Mouse (Mus musculus): Measurements from ENCODE around the gene Adh4. TPM values are rescaled to one million over a fixed set of nuclear protein-coding genes. Genes with fewer than 3 reads are reported as not detected.

Gene Adh4
- polyA plus RNA-seq, 1 experiment from 2014 or later: not detected

DNA sequence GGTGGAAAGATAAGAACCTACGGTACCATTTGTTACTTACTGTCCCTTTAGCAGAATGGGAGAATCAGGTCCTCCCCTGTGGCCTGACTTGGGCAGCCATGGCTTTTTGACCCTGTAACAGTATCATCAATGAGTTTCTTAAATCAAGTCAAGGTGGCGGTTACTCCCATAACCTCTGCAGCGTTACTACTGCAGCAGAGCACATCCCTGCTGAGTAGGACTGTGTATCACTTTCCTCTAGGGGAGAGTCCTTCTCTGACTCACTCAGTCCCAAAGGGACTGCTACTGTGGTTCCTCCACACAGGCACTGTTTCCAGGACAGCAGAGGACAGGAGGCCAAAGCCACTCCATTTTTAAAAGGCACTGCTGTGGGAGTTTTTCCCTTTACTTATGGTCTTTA, 55.8 kb downstream of the Adh4 start:
- no peak overlapping the region for H3K27ac ChIP-seq (ENCODE audit: low read depth, low read length)
- H3K9ac ChIP-seq (replicated peaks; ENCODE audit: low read depth, low read length): no peak overlapping the region
- 87% methylated on average over 3 of the region's 3 CpGs for WGBS
- no peak overlapping the region for H3K4me2 ChIP-seq (ENCODE audit: low read depth, low read length)
- no peak overlapping the region for H3K4me3 ChIP-seq (ENCODE audit: low read depth, low read length)
- no peaks in the 10 kb centered on the region for H3K27me3 ChIP-seq (ENCODE audit: control insufficient read depth, insufficient read depth, low read length)
- H3K9me3 ChIP-seq (ENCODE audit: control insufficient read depth, low read length): no peaks in the 10 kb centered on the region
- no peaks in the 10 kb centered on the region for H3K4me1 ChIP-seq (ENCODE audit: control insufficient read depth, insufficient read depth, low read length)
- no peak for ATAC-seq (ENCODE audit: low read depth)
- H3K36me3 ChIP-seq (ENCODE audit: control insufficient read depth, insufficient read depth, low read length): peaks cover 26% of the 10 kb centered on the region

- H3K9me3 ChIP-seq (ENCODE audit: control insufficient read depth, low read length): no peaks in the 10 kb centered on the region
- 0 out of 2 replicates have a peak, but pooled peaks cover 14% of the 10 kb centered on the region for H3K36me3 ChIP-seq (ENCODE audit: control insufficient read depth, insufficient read depth, low read length)
- no peak overlapping the region for H3K27ac ChIP-seq (ENCODE audit: low read depth, low read length)
- WGBS: 97% methylated on average over 8 of the region's 8 CpGs
- no peak for ATAC-seq (ENCODE audit: low read depth)
- no peak overlapping the region for H3K4me2 ChIP-seq (ENCODE audit: low read depth, low read length)
- no peak overlapping the region for H3K9ac ChIP-seq (replicated peaks; ENCODE audit: low read depth, low read length)
- peaks cover 3% of the 10 kb centered on the region; the same call in 1 of the 2 replicates for H3K4me1 ChIP-seq (ENCODE audit: control insufficient read depth, insufficient read depth, low read length)
- H3K4me3 ChIP-seq (ENCODE audit: low read depth, low read length): no peak overlapping the region
- no peaks in the 10 kb centered on the region for H3K27me3 ChIP-seq (ENCODE audit: control insufficient read depth, insufficient read depth, low read length)
These were observed 64.2 kb downstream of the Adh4 start for GRCm38 (mm10) chr3:138479489-138479888.

Other genes starting within 250 kb of the Adh4 start
- not detected in 2 replicates for gene 4930579F01Rik, start 221.6 kb upstream of the Adh4 start, polyA plus RNA-seq (2014; fragmentation: Nextera tagmentation; extraction: Ambion mirVana)
- gene Adh7, start 197.7 kb upstream of the Adh4 start, polyA plus RNA-seq (2014; fragmentation: Nextera tagmentation; extraction: Ambion mirVana): 0.54 and 0.77 TPM in 2 replicates
- gene Adh1, start 154.5 kb upstream of the Adh4 start, polyA plus RNA-seq (2014; fragmentation: Nextera tagmentation; extraction: Ambion mirVana): 0.62 and 2.2 TPM in 2 replicates
- gene Adh6a, start 102.2 kb upstream of the Adh4 start, polyA plus RNA-seq (2014; fragmentation: Nextera tagmentation; extraction: Ambion mirVana): not detected in 2 replicates
- gene Adh6b, start 73.7 kb upstream of the Adh4 start, polyA plus RNA-seq (2014; fragmentation: Nextera tagmentation; extraction: Ambion mirVana): not detected in 2 replicates
- 204 and 218 TPM in 2 replicates for gene Adh5, start 27.6 kb downstream of the Adh4 start, polyA plus RNA-seq (2014; fragmentation: Nextera tagmentation; extraction: Ambion mirVana)
- 57.8 and 59.0 TPM in 2 replicates for gene Metap1, start 74.0 kb downstream of the Adh4 start, polyA plus RNA-seq (2014; fragmentation: Nextera tagmentation; extraction: Ambion mirVana)
- 321 and 333 TPM in 2 replicates for gene Eif4e, start 110.7 kb downstream of the Adh4 start, polyA plus RNA-seq (2014; fragmentation: Nextera tagmentation; extraction: Ambion mirVana)

Data from neural tube, embryonic 14.5 days (tissue).